Mouse (Mus musculus): ENCODE data around the gene 2810004N23Rik. TPM values are rescaled to one million over a fixed set of nuclear protein-coding genes. Genes with fewer than 3 reads are reported as not detected.

The 2810004N23Rik gene
- 53.8 and 55.3 TPM in 2 replicates for polyA plus RNA-seq (2016; fragmentation: Nextera tagmentation; extraction: Ambion mirVana)

DNA sequence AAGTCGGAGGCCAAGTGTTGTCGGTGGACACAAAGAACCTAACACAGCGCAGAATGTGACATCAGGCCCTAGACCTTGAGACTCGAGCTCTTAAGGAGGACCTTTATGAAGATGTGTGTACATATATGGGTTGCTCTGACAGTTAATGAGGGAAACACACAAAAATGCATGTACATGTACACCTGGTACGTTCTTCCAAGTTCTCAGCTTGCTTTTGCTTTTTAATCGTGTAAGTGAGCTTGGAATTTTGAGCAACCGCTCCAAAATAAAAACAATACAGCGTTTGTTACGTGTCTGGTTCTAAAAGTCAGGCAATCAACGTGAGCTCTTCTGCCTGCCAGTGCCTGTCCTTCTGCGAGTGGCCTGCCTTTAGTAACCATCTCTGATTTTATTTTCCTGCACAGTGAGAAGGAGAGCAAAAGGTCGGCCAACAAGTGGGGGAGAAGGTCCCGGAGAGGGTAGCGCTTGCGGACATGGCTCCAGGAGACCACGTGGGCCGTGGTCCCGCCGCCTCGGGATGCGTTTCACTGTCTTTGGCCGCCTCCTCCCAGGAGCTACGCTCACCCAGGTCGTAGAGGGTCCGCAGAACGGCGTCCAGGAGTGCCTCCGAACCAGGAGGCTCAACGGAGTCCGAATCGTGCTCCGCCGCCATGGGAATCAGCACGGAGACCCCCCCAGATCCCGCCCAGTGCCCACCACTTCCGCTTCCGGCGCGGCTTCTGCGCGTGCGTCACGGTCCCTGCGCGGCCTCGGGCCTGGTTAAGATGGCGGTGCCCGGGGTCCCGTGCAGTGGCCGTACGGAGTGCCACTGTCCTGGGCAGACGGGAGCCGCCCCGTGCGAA lies at the start of gene 2810004N23Rik, which contains the start of gene Gnpat:
2810004N23Rik (minus strand) TSS at position 800 of the 842 bp plus-strand sequence.
Gnpat (plus strand) TSS at position 713 of the 842 bp plus-strand sequence.
- peak within 1 kb of the TSS; percentile 92 for H3K27ac ChIP-seq
- H3K4me2 ChIP-seq, result peak within 1 kb of the TSS; percentile 76
- peak within 1 kb of the TSS; percentile 94 for H3K9ac ChIP-seq
- peak within 1 kb of the TSS; percentile 94 for H3K4me3 ChIP-seq (replicated peaks)
- 2% methylated on average over 55 of the region's 55 CpGs for WGBS
- H3K27me3 ChIP-seq, result no peaks in the 10 kb centered on the region
- H3K4me1 ChIP-seq, result peaks cover 21% of the 10 kb centered on the region
- H3K9me3 ChIP-seq, result no peaks in the 10 kb centered on the region
- ATAC-seq (ENCODE audit: low FRiP score), result peak; percentile 99
- H3K36me3 ChIP-seq (replicated peaks), result peaks cover 32% of the 10 kb centered on the region

DNA sequence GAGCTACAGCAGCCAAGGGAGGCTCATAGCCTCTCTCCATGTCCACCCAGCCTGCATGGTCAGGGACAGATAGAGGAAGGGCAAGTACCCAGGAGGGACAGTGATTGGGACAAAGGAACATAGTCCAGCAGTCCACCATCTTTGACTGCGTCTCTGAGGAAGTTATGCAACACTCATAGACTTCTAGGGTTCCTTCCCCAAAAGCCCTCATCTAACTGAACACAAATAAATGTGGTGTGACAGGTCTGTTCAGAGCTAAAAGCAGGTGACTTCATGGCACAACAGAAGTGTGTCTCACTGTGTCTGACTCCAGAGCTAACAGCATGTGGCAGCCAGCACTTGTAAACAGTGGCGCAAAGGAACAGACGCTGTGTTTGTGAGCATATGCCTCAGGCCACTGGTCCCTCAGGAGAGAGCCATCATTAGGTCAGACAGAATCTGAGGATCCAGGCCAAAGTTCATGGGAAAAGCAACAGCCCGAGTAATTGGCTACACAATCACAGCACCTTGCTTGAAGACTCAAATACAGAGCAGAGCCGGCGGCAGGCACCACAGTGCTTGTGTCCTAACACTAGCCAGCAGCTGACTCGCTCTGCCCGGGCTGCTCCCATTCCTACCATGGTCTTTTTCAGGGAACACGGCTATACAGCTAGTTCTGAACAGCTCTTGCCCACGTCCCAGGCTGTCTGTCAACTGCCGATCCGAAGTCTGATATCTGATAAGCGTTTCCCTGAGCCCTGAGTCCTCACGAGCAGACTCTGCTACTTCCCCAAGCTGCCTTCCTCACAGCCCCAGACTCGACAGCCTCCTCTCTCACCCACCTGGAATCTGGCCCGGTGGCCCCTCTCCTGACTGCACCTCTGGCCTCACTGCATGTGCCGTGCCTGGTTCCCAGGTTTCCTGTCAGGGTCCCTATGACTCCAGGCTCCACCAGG lies 49.3 kb upstream of the 2810004N23Rik start:
- Histone ChIP-seq H3K4me3 (replicated peaks) (no peak overlapping the region), H3K9ac (no peak overlapping the region), H3K36me3 (replicated peaks) (peaks cover 82% of the 10 kb centered on the region)

DNA sequence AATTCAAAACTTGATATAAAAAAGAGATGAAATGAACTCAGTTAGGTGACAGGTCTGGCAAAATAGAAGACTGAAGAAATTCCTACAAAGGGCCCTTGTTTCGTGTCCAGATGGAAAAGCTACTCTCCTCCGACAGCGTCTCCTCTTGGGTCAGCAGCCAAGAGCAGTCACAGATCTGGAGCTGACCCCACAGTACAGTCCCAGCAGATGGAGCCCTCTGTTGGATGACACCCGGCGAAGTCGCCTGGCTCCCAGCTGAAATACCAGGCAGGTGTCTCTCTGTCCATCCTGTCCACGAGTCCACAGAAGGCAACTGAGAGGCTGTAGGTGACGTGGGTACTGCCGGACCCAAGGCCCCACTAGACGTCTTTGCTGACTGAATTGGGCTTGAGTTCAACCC lies 47.4 kb upstream of the 2810004N23Rik start:
- H3K9me3 ChIP-seq, result no peaks in the 10 kb centered on the region
- H3K27me3 ChIP-seq, result no peaks in the 10 kb centered on the region
- no peaks in the 10 kb centered on the region for H3K4me1 ChIP-seq
- H3K4me3 ChIP-seq (replicated peaks), result no peak overlapping the region
- H3K9ac ChIP-seq, result no peak overlapping the region
- peaks cover 95% of the 10 kb centered on the region for H3K36me3 ChIP-seq (replicated peaks)
- no peak overlapping the region for H3K4me2 ChIP-seq
- WGBS, result 89% methylated on average over 10 of the region's 10 CpGs
- no peak for ATAC-seq (ENCODE audit: low FRiP score)
- H3K27ac ChIP-seq, result no peak overlapping the region

More for the DNA sequence above, 49.3 kb upstream of the 2810004N23Rik start:
- Histone ChIP-seq H3K27ac (no peak overlapping the region), H3K9me3 (no peaks in the 10 kb centered on the region), H3K4me2 (no peak overlapping the region), H3K27me3 (no peaks in the 10 kb centered on the region), H3K4me1 (no peaks in the 10 kb centered on the region)
- WGBS, result 80% methylated on average over 17 of the region's 17 CpGs
- no peak for ATAC-seq (ENCODE audit: low FRiP score)

- no peak overlapping the region for H3K9ac ChIP-seq
- H3K4me3 ChIP-seq (replicated peaks), result no peak overlapping the region
- H3K4me1 ChIP-seq, result no peaks in the 10 kb centered on the region
- H3K36me3 ChIP-seq (replicated peaks), result peaks cover 92% of the 10 kb centered on the region
- H3K4me2 ChIP-seq, result no peak overlapping the region
- 97% methylated on average over 16 of the region's 16 CpGs for WGBS
- no peak overlapping the region for H3K27ac ChIP-seq
- H3K9me3 ChIP-seq, result no peaks in the 10 kb centered on the region
- H3K27me3 ChIP-seq, result no peaks in the 10 kb centered on the region
- ATAC-seq (ENCODE audit: low FRiP score), result no peak
Measured at GRCm38 (mm10) chr8:124909936-124910335, 47.0 kb upstream of the 2810004N23Rik start.

DNA sequence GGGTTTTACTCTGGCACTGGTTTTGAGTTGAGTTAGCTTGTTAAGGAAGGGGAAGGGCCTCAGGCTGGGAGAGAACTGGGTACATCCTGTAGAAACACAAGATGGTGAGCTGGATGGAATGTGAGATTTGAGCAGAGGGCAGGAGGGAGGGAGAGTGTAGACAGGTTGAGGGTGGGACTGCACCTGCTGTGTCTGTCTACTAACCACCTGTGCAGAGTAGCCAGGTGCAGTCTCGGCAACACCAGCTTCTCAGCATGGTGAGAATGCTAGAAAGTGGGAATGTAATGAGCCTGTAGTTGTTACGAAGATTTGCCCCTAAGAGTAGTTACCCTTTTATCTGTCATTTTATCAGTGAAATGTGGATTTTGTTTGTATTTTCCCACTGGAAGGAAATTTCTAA lies 42.6 kb upstream of the 2810004N23Rik start:
- Histone ChIP-seq H3K27ac (no peak overlapping the region), H3K36me3 (replicated peaks) (peaks cover 86% of the 10 kb centered on the region), H3K4me3 (replicated peaks) (no peak overlapping the region), H3K27me3 (no peaks in the 10 kb centered on the region), H3K4me1 (no peaks in the 10 kb centered on the region), H3K9ac (no peak overlapping the region), H3K4me2 (no peak overlapping the region), H3K9me3 (no peaks in the 10 kb centered on the region)
- ATAC-seq (ENCODE audit: low FRiP score), result no peak
- 83% methylated on average over 2 of the region's 2 CpGs for WGBS

DNA sequence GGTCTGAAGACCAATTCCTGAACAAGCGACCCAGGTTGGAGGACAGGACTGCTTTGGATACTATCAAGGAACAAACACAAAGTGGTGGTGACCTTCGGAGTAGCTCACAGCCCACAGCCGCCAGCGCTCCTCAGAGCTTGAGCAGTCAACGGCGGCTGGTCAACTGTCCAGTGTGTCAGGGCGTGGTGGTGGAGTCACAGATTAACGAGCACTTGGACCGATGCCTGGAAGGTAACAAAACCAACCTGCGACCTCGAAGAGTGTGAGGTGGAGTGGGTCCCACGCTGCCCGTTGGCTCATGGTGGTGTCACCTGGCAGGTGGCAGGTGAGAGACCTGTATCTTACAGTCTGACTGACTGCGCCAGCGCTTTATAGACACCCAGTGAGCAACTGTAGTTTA lies 40.3 kb upstream of the 2810004N23Rik start:
- Histone ChIP-seq H3K9me3 (no peaks in the 10 kb centered on the region), H3K4me3 (replicated peaks) (no peak overlapping the region), H3K36me3 (replicated peaks) (peaks cover 74% of the 10 kb centered on the region), H3K27me3 (no peaks in the 10 kb centered on the region), H3K4me2 (no peak overlapping the region), H3K27ac (no peak overlapping the region), H3K9ac (no peak overlapping the region), H3K4me1 (peaks cover 12% of the 10 kb centered on the region)
- ATAC-seq (ENCODE audit: low FRiP score), result no peak
- 95% methylated on average over 15 of the region's 15 CpGs for WGBS

- Histone ChIP-seq H3K9ac (peak overlapping the region; percentile 92), H3K27ac (peak overlapping the region; percentile 83), H3K4me1 (peaks cover 31% of the 10 kb centered on the region), H3K9me3 (no peaks in the 10 kb centered on the region), H3K27me3 (no peaks in the 10 kb centered on the region), H3K36me3 (replicated peaks) (peaks cover 52% of the 10 kb centered on the region), H3K4me2 (peak overlapping the region; percentile 99), H3K4me3 (replicated peaks) (peak overlapping the region; percentile 96)
- ATAC-seq (ENCODE audit: low FRiP score), result no peak; the same call in none of the 2 replicates
- 8% methylated on average over 31 of the region's 31 CpGs for WGBS
Measured at GRCm38 (mm10) chr8:124898251-124898905, 35.5 kb upstream of the 2810004N23Rik start.

DNA sequence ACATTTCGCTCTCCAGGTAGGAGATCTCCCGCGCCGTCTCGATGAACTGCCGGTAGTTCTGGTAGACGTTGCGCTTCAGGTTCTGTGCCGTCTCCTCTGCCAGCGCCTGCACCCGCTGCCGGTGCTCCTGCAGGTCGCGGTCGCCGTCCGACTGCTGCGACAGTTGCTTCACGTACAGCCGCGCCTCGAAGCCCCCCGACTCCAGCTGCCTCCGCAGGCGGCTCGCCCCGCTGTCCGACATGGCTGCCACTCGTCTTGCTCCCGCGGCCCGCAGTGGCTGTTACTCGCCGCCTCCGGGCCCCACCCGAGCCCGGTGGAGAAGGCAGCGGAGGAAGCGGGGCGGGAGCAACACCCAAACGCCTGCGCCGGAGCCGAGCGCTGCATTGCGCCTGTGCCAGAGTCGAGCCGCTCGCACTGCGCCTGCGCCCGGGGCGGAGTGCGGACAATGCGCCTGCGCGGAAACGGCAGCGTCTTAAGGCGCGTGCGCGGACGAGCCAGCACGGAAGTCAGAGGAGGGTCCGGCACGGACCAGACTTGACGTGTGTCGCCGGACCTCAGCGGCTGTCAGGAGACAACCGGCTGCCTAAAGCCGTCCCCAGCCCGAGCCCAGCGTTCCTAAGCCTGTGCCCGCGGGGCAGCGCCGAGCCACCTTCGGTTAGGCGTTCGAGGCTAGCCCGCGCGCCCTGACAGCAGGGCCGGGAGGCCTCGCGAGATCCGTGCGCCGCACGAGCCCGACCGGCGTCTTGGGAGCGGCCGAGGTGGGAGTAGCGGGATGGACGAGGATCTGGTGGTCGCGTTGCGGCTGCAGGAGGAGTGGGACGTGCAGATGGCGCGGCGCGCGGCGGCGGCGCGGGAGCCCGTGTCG lies 34.7 kb upstream of the 2810004N23Rik start, which contains the start of the genes Exoc8 and Sprtn:
Exoc8 (minus strand) TSS at position 320 of the 865 bp plus-strand sequence.
Sprtn (plus strand) TSS at position 501 of the 865 bp plus-strand sequence.
- under 1% methylated on average over 114 of the region's 114 CpGs for WGBS
- Histone ChIP-seq H3K4me1 (peaks cover 34% of the 10 kb centered on the region), H3K36me3 (replicated peaks) (peaks cover 50% of the 10 kb centered on the region), H3K27me3 (no peaks in the 10 kb centered on the region), H3K4me3 (replicated peaks) (peak within 1 kb of the TSS; percentile 96), H3K27ac (peak within 1 kb of the TSS; percentile 83), H3K9me3 (no peaks in the 10 kb centered on the region), H3K9ac (peak within 1 kb of the TSS; percentile 92), H3K4me2 (peak within 1 kb of the TSS; percentile 99)
- ATAC-seq (ENCODE audit: low FRiP score), result peak; percentile 92

DNA sequence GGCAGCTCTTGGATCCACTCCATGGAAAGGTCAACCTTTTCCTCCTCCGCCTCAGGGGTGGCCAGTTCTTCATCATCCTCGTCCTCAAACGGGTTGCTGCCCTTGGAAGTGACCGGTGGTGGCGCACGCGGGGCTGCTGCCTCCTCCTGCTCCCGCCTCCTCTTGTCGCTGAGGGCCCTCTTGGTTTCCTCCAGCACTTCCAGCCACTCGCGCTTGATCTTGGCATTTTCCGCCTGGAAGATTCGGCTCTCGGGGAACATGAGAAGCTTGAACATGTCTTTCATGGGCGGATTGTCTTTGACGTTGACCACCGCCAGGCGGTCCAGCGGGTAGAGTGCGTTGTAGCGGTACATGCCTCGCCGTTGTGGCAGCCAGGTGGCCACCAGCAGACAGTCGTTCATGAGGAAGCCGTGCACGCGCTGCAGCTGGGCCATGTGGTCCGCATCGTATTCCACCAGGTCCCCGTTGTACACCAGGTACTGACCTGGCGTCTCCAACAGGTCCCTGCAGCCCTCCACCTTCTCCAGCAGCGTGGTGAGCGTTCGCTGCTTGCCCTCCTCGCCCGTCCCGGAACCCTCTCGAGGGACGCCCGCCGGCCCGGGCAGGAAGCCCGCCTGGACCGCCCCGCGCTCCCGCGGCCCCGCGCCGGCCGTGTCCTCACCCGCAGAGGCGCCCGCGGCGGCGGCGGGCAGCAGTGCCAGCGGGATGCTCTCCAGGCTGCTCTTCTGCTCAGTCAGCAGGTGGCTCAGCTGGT lies 33.9 kb upstream of the 2810004N23Rik start:
- Histone ChIP-seq H3K9me3 (no peaks in the 10 kb centered on the region), H3K4me3 (replicated peaks) (peak overlapping the region; percentile 96), H3K36me3 (replicated peaks) (peaks cover 48% of the 10 kb centered on the region), H3K27ac (peak overlapping the region; percentile 83), H3K27me3 (no peaks in the 10 kb centered on the region), H3K4me1 (peaks cover 34% of the 10 kb centered on the region), H3K9ac (peak overlapping the region; percentile 92), H3K4me2 (peak overlapping the region; percentile 99)
- WGBS, result 2% methylated on average over 60 of the region's 60 CpGs
- ATAC-seq (ENCODE audit: low FRiP score), result peak; percentile 49; the same call in 1 of the 2 replicates

DNA sequence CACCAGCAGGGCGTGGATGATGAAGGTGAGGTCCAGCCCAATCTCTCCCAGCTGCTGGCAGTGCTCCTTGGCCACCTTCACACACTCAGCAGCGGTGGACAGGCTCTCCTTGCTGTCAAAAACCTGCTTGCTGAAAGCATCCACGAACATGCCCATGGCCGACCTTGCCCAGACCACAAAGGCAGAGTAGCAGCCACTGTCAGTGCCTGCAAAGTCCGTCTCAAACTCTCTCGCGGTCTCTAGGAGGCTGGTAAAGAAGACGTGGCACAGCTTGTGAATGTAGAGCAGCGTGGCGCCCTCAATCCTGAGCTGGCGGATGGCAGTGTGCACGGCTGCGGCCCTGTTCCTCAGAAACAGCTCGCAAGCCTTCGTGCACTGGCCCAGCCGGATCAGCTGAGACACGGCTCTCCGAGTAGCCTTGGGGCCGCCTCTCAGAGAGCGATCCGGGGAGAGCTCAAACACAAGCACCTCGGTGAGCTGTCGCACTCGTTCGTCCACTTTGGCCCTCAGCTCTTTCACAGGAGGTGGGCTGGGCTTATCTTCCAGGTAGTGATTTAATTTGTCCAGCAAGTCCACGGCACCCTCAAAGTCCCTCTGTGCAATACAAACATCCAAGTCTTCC lies 33.2 kb upstream of the 2810004N23Rik start:
- no peak for ATAC-seq (ENCODE audit: low FRiP score)
- H3K4me2 ChIP-seq, result peak overlapping the region; percentile 99
- peak overlapping the region; percentile 96 for H3K4me3 ChIP-seq (replicated peaks)
- no peaks in the 10 kb centered on the region for H3K27me3 ChIP-seq
- 0 out of 2 replicates have a peak overlapping the region, but pooled peaks have one; percentile 83 for H3K27ac ChIP-seq
- H3K4me1 ChIP-seq, result peaks cover 34% of the 10 kb centered on the region
- WGBS, result 88% methylated on average over 26 of the region's 26 CpGs
- H3K9ac ChIP-seq, result peak overlapping the region; percentile 92
- H3K36me3 ChIP-seq (replicated peaks), result peaks cover 50% of the 10 kb centered on the region
- no peaks in the 10 kb centered on the region for H3K9me3 ChIP-seq

Measured in forebrain, embryonic 12.5 days (tissue).